Mouse (Mus musculus) frontal cortex, adult 2 months (tissue): Measurements from ENCODE around the gene Cnnm3. TPM values are rescaled to one million over a fixed set of nuclear protein-coding genes. Genes with fewer than 3 reads are reported as not detected.

Experiments
- DNase-seq, 2 experiments: peaks; one replicate each; pipeline ENCODE4 v3.0.0; 2022; ENCODE audit warnings: low spot score in 1 of 2; ENCODE audit errors: extremely low spot score in 1 of 2
- polyA plus RNA-seq: library from polyadenylated mRNA; depleted of rRNA; stranded (reverse); fragments of >200 nt; gene quantifications from 2 replicates; pipeline ENCODE4 v1.2.3, GENCODE M21; 2012

The Cnnm3 gene
- polyA plus RNA-seq, 1 experiment: 27.1 TPM

GRCm38 (mm10) chr1:36554633-36555399, 43.1 kb downstream of the Cnnm3 start:
- DNase-seq: no peak

- DNase-seq: peak in 1 of 2 experiments; percentile 16
These were observed 44.2 kb downstream of the Cnnm3 start for GRCm38 (mm10) chr1:36555798-36556395.

- DNase-seq: peak; percentile 73 to 96
These were observed 45.1 kb downstream of the Cnnm3 start for GRCm38 (mm10) chr1:36556553-36557456.

- DNase-seq: peak in 1 of 2 experiments; percentile 71
These were observed 45.9 kb downstream of the Cnnm3 start for GRCm38 (mm10) chr1:36557457-36558011.

GRCm38 (mm10) chr1:36558031-36558993, 46.6 kb downstream of the Cnnm3 start, which contains the start of gene Sema4c:
Gene Sema4c, minus strand, starts transcription at chr1:36558349.
- peak in 1 of 2 experiments; percentile 74 for DNase-seq

GRCm38 (mm10) chr1:36559256-36559655, 47.6 kb downstream of the Cnnm3 start:
- DNase-seq: no peak

- no peak for DNase-seq
These were observed 48.2 kb downstream of the Cnnm3 start for GRCm38 (mm10) chr1:36559888-36560287.

GRCm38 (mm10) chr1:36560903-36561302, 49.2 kb downstream of the Cnnm3 start:
- no peak for DNase-seq

GRCm38 (mm10) chr1:36562388-36562787, 50.7 kb downstream of the Cnnm3 start:
- DNase-seq: no peak

GRCm38 (mm10) chr1:36563197-36563596, 51.5 kb downstream of the Cnnm3 start:
- DNase-seq: no peak

- DNase-seq: no peak
These were observed 52.0 kb downstream of the Cnnm3 start for GRCm38 (mm10) chr1:36563632-36564031.

GRCm38 (mm10) chr1:36564101-36564500, 52.4 kb downstream of the Cnnm3 start:
- no peak for DNase-seq

GRCm38 (mm10) chr1:36566425-36566824, 54.8 kb downstream of the Cnnm3 start:
- no peak for DNase-seq

- DNase-seq: no peak
These were observed 56.3 kb downstream of the Cnnm3 start for GRCm38 (mm10) chr1:36567818-36568603.

GRCm38 (mm10) chr1:36568776-36569175, 57.1 kb downstream of the Cnnm3 start:
- DNase-seq: no peak

GRCm38 (mm10) chr1:36569694-36570276, 58.1 kb downstream of the Cnnm3 start:
- no peak for DNase-seq

GRCm38 (mm10) chr1:36570320-36570719, 58.7 kb downstream of the Cnnm3 start:
- no peak for DNase-seq

GRCm38 (mm10) chr1:36571627-36572026, 60.0 kb downstream of the Cnnm3 start:
- DNase-seq: no peak
